Mouse (Mus musculus) spleen, embryonic (tissue): ENCODE data around the gene Gpank1.

ENCODE experiments used
- CTCF ChIA-PET: fragments of 350-600 bp; sonication (Branson Sonifier 250); formaldehyde crosslinking; loops from one replicate; lab custom pipeline; 2022; lab: Charles Lee

Gene Gpank1

DNA sequence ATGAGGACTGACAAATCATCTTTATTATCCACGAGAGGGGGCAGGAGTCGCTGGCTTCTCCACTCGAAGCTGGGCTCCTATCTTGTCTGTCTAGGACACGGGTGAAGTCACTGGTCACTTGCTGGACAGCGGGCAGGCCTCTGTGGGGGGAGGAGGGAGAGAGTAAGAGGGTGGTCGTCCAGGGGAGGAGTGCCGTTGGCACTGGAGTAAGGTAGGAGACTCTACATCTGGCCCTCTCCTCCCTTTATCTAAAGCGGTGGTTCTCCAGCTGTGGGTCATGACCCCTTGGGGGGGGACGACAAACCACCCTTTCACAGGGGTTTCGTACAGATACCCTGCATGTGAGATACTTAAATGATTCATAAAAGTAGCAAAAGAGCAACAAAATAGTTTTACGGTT, 7.7 kb downstream of the Gpank1 start:
- CTCF ChIA-PET: no interaction called here

DNA sequence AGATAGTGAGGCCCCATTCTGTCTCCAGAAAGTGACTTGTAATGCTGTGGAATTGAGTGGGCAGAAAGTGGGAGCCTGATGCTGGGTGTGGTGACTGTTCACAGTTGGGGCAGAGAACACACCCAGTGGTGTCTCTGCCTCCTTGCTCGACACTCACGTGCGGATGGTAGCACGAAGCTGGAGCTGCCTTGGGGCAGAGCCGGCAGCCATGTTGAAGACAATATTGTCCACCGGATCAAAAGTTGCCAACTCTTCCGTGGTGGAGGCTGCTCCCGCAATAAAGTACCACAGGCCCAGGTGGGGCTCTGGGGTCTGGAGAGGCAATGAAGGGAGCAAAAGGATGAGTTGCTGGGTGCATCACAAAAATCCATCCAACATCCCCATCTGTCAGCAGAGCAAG, 9.8 kb downstream of the Gpank1 start:
- CTCF ChIA-PET: no interaction called here

DNA sequence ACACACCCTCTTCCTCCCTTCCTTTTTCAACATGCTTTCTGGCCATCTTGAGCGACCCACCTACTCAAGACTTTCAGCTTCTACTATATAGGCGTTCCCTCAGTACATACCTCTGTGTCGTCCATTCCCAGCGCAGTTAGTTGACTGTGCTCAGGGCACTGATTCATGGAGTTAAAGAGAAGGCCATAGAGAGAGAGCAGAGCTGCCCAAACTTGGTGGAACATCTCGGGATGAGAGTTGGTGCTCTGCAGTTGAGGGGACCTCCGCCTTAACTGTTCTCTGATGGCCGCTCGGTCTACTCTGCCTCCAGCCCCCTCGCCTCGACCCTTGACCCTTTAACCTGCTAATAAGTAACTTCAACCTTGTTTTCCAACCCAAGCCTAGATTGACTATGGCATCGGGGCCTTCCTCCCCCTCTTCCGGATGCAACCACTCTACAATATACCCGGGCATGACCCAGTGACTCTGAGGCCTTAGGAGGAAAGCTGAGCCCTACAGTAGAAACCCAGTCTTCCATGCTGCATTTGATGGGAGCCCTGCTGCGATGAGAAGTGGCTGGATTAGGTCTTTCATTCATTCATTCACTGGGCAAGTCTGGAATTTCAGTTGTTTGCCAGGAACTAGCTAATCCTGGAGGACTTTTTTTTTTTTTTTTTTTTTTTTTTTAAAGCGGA, 10.4 kb downstream of the Gpank1 start, which contains the start of gene Apom:
Gene Apom (minus strand): TSS at position 551 of the 674 bp plus-strand sequence.
- CTCF ChIA-PET: interaction anchor here (0.6 kb wide), 1 partner anchor 104 kb away, joined by 3 read pairs; no protein-coding TSS in a partner anchor

DNA sequence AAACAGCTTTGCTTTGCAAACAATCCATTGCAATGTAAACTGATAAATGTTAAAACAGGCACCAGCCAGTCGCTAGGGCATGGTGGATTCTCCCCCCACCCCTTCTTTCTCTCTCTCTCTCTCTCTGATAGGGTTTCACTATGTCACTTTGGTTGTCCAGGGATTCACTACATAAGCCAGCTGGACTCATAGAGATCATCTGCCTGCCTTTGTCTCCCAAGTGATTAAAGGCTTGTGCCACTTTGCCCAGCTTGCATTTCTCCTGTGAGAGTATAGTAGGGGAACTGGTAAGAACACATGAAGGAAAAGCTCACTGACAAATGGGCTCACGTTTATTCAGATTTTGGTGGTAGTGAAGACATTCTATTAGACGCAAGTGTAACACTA, 10.9 kb downstream of the Gpank1 start:
- CTCF ChIA-PET: interaction anchor here (0.6 kb wide), 1 partner anchor 104 kb away, joined by 3 read pairs; no protein-coding TSS in a partner anchor

DNA sequence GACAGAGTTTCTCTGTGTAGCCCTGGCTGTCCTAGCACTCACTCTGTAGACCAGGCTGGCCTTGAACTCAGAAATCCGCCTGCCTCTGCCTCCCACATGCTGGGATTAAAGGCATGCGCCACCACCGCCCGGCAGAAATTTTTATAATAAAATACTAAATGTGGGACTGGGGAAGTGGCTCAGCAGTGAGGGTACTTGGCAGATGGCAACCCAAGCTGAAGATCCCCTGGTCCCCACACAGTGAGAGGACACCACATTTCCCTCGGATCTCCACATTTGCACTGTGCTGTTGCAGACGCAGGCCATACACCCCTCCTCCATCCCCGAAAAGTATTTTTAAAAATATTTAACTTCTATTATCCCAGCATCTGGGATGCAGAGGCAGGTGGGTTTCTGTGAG, 12.3 kb downstream of the Gpank1 start:
- CTCF ChIA-PET: interaction anchor here (1.6 kb wide), 1 partner anchor 8 kb away, joined by 3 read pairs; no protein-coding TSS in a partner anchor

DNA sequence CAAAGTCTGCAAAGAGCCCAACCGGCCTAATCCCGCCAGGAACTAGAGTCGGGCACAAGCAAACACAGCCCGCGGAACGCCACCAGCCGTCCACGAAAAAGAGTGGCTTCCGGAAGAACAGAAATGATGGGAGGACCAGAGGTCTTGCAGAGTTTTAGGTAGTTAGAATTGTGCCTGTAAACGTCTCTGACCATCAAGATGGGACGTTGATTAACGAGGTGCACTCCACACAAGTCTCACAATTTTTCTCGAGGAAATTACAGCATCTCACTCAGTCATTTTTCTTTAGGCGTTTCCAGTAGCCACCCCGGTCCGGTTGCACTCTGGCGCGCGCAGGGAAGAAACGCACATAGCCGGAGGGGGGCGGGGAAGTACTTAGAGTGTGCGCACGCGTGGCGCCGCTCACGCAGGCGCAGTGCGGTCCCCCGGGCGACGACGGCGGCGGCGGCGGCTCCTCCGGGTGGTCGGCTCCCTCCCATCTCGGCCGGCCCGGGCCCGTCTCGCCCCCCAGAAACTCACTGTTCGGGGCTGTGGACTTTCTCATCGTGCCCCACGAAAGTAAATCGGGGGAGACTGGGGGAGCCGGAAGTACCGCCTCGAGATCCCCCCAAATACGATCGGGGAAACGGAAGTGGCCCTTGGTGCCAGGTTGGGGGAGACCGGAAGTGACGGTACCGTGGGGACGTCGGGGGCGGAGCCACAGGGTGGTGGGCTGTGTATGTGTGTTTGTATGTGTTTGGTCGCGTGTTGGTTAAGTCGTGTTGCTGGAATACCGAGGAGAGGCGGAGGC, 13.7 kb downstream of the Gpank1 start, which contains the start of gene Bag6:
Gene Bag6 (plus strand): TSS at position 378 of the 790 bp plus-strand sequence.
- CTCF ChIA-PET: interaction anchor here (1.6 kb wide), 1 partner anchor 10 kb away, joined by 3 read pairs; no protein-coding TSS in a partner anchor

DNA sequence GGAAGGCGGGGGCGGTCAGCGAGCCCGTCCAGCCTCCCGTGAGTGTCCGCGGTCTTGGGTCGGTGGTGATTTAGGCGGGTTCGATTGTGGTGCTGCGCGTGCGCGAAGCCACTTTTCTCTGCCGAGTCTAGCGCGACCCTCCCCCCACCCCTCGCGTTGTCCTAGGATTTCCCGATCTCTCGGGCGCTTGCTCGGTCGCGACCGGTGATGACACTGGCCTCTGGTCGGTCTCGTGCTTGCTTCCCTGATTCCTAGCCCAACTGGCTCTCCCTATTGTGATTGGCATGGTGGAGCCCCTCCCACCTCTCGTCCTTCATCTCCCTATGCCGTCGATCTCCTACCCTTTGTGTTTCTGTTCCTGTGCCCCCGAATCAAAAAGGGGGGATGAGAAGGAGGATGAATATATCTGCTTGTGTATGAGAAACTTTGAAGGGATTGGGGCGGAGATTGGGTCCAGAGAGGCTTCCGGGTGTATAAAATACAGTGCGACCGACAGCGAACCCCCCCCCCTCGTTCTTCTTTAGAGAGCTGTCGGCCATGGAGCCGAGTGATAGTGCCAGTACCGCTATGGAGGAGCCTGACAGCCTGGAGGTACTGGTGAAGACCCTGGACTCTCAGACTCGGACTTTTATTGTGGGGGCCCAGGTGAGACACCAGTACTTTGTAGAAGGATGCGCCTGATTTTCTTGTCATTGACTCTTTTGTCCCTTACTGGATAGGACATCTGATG, 14.5 kb downstream of the Gpank1 start:
- CTCF ChIA-PET: interaction anchor here (0.6 to 0.7 kb wide), 2 partner anchors 136 to 179 kb away, joined by 4 read pairs; no protein-coding TSS in a partner anchor

DNA sequence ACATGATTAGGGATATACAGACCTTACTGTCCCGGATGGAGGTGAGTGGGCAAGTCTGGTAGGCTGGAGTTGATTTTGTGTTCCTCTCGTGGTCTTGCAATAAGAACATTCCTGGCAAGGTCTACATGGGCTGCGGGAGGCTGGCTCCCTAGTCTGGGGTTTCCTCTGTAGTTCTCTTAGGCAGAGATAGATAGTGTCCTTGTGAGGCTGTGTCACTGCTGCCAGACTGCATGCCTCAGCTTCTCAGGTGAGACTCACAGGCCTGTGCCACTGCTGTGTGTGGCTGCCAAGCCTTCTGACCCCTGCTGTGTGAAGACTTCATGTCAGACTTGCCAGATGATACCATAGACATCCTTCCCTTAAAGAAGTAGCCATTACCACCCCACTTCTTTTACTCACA, 18.0 kb downstream of the Gpank1 start:
- CTCF ChIA-PET: no interaction called here

DNA sequence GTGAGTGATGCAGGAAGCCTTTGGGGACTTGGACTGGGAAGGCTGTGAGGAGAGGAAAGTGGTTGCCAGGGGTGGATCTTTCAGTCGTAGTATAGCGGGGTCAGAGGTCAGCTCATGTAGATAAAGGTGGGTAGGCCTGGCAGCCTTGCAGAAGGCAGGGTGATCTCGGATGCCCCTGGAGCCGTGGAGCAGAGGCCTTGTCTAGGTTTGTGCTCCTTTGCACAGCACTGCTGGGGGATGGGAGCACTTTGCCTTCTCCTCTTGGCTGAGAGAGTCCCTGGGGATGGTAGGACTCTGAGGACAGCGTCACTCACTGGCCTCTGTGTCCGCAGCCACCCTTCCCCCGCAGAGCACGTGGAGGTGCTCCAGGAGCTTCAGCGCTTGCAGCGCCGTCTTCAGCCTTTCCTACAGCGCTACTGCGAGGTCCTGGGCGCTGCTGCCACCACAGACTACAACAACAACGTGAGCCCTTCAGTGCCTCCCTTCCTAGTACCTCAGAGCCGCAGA, 19.3 kb downstream of the Gpank1 start:
- CTCF ChIA-PET: interaction anchor here (0.6 to 0.7 kb wide), 2 partner anchors 9 to 74 kb away, joined by 3 read pairs; no protein-coding TSS in a partner anchor

DNA sequence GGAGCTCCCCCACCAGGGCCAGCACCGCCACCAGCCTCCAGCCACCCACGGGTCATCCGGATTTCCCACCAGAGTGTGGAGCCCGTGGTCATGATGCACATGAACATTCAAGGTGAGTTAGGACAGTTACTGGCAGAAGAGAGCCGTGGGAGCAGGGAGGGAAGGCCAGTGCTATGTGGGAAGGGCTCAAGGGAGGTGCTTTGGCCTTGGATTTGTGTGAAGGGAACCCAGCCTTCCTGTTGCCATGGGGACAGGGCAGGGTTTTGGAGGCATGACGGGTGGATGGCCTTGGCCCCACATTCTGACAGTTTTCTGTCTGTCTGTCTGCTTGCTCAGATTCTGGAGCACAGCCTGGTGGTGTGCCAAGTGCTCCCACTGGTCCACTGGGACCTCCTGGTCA, 20.7 kb downstream of the Gpank1 start:
- CTCF ChIA-PET: interaction anchor here (0.7 kb wide), 2 partner anchors 27 to 35 kb away, joined by 3 to 4 read pairs; no protein-coding TSS in a partner anchor

DNA sequence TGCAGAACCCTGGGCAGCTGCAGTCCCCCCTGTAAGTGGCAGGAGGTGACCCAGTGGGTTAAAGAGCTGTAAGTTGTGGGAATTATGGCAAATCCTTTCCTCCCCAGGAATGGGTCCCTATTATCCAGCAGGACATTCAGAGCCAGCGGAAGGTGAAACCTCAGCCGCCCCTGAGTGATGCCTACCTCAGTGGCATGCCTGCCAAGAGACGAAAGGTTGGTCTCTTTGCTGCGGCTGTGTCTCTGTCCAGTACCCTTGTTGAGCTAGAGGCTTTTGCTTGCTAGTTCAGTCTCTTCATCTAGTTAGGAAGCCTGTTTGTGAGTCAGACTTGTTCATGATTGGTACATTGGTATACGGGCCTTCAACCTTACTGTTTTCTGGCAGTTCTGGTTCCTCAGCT, 24.9 kb downstream of the Gpank1 start:
- CTCF ChIA-PET: interaction anchor here (0.6 kb wide), 1 partner anchor 22 kb away, joined by 3 read pairs; no protein-coding TSS in a partner anchor

DNA sequence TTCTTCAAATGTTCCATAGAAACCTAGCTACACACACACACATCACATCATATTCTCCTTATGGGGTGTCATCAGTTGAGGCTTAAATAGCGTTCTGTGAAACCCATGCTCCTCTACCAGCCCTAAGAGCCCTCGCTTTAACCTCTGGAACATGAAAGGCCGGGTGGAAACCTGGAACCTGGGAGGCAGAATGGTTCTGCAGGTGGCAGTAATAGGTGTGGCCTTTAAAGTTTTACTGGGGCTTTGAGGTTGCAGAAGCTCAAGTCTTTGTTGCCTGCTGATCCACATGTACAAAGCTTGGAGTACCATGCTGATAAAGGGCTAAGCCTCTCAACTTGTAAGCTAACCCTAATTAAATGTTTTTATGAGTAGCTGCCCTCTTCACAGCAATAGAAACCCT, 26.1 kb downstream of the Gpank1 start:
- CTCF ChIA-PET: interaction anchor here (0.5 to 0.6 kb wide), 2 partner anchors 30 to 68 kb away, joined by 3 read pairs; no protein-coding TSS in a partner anchor

DNA sequence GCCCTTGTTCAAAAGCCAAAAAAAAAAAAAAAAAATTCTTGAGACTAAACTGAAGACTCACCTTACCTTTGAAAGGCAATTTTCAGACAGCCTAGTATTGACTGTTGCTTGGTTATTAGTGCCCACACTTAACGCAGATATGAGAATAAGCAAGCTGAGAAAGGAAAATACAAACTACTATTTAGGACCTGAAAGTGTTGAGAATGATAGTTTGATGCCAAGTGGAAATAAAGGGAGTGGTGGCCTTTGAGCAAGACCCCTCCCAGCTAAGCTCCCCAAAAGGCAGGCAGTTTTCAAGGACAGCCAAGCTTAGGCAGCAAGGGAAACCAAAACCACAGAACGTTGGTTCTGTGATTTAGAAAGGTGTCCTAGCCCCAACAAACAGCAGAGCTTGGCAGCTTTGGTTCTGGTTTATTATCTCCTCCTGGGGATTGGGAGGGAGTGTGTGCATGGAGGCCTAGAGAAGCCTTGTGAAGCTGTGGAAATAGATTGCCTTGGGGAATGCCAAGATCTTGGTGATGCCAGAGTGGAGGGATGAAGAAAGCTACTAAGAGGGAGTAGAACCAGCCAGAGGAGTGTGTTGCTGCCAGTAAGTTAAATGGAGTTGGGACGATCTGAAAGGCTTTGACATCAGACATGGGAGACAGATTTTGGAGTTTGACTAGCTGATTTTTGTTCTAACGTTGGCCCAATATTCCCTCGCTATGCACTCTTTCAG, 26.8 kb downstream of the Gpank1 start:
- CTCF ChIA-PET: interaction anchor here (0.7 kb wide), 1 partner anchor 1459 kb away, joined by 5 read pairs; no protein-coding TSS in a partner anchor

DNA sequence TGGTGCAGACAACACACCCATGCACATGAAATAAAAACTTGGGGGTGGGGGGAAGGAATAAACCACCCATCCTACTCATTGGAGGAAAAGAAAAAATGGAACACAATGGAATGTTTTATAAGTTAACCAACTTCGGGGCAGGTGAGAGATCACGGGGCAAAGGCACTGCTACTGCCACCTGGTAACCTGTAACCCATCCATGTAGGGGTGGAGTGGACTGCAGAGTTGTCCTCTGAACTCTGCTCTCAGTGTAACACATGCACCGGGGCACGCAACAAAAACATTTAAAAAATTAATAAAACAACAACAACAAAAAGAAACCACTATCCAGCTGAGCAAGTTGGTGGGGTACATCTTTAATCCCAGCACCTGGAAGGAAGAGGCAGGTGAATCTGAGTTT, 30.9 kb downstream of the Gpank1 start:
- CTCF ChIA-PET: no interaction called here

DNA sequence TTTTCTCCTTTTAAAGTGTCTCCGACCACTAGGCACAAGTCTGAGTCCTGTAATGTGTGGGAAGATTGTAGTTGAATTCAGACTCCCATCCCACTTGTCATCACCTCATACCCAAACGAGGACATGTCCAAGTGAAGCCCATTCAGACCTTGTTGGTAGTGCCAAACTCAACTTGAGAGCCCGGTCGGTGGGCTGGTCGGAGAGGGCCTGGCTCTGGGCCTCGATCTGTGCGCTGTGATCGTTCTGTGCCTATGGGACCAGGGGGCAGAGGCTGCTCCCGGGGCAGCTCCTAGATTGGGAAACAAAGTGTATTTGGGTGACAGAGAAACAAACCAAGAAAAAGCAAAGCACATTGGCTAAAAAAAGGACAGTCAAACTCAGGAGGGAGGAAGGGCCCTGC, 31.8 kb downstream of the Gpank1 start:
- CTCF ChIA-PET: interaction anchor here (0.6 kb wide), 1 partner anchor 79 kb away, joined by 7 read pairs; no protein-coding TSS in a partner anchor

DNA sequence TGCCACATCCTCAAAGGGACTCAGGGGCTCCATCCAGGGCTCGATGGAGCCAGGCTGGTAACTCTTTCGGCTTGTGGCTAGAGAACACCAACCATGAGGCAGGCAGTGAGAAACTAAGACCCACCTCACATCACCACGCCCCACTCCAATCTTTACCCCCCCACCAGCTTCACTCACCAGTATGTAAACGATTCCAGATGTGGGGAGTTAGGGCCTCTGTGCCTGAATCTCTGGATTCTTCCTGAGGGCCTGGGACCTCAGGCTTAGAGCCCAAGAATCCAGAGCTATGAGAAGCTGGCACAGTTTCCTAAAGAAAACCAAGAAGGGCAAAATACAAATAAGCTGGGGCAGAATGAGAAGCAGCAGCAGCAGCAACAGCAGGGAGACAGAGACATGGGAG, 32.7 kb downstream of the Gpank1 start:
- CTCF ChIA-PET: no interaction called here

DNA sequence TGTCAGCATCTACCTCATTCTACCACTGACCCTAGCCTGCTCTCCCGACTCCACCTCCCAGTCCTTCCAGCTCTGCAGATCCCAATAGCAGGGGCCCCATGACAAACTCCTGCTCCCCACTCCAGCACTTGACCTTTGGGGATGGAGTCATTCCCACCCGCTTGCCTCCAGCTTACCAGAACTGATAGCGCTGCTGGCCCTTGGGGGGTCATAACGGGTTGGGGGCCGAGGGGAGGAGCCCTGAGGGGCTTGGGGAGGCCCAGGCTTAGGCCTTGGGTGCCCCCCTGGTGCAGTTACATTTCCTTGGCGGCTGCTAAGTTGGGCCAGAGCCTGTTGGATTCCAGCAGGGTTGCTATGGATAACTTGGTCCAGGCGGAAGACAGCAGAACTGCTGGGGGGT, 33.4 kb downstream of the Gpank1 start:
- CTCF ChIA-PET: interaction anchor here (0.6 kb wide), 1 partner anchor 17 kb away, joined by 3 read pairs; no protein-coding TSS in a partner anchor

DNA sequence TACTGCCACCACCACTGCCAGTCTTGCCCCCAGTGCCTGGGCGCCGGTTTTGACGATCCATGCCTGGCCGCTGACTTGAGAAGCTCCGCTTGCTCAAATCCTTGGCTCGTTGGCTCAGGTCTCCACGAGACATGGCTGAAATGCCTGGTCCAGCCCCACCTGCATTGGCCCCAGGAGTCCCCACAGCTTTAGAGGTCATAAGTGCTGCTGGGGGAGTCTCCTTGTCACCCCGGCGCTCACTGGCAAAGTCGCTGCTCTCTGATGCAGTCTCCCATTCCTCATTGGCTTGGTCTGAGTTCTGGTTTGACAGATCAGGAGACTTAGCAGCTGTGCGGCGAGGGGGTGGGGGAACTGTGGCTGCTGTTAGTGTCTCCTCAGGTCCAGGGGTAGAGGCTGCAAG, 34.2 kb downstream of the Gpank1 start:
- CTCF ChIA-PET: interaction anchor here (0.5 kb wide), 1 partner anchor 80 kb away, joined by 3 read pairs; the partner anchor contains the start of gene Nfkbil1

DNA sequence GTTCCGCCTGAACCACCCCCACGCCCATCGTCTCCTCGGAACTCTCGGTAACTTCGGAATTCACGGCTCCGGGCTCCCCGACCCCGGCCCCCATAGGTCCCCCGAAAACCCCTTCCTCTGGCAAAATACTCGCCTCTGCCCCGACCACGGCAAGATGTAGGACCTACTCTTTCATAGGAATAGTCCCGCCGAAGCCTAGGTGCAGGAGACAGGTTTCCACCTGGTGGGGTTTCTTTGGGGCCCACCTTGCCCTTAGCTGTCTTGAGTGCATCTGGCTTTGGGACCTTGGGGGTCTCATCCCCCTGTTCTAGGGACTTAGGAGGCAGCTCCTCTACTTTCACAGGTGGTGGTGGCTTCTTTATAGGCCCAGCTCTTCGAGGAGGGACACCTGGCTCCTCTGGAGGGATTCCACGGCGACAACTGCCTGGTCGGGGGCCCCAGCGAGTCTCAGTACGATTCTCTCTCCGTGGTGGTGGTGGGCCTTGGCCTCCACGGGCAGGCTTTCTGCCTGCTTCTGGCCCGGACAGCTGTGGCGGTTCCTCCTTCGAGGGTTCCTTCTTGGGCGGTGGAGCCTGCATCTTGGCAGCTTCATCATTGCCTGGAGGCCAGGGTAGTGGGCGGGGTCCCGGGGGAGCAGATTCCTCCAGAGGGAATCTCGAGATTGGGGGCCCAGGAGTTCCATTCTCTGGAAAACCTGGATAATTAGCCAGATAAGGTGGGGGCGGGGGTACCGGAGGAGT, 35.4 kb downstream of the Gpank1 start:
- CTCF ChIA-PET: interaction anchor here (0.6 kb wide), 1 partner anchor 208 kb away, joined by 11 read pairs; no protein-coding TSS in a partner anchor
